Mouse (Mus musculus): ENCODE data around the gene Ftsj1. TPM values are rescaled to one million over a fixed set of nuclear protein-coding genes. Genes with fewer than 3 reads are reported as not detected.

Ftsj1 gene
- polyA plus RNA-seq, 2 experiments, result 23.9 to 35.2 TPM

DNA sequence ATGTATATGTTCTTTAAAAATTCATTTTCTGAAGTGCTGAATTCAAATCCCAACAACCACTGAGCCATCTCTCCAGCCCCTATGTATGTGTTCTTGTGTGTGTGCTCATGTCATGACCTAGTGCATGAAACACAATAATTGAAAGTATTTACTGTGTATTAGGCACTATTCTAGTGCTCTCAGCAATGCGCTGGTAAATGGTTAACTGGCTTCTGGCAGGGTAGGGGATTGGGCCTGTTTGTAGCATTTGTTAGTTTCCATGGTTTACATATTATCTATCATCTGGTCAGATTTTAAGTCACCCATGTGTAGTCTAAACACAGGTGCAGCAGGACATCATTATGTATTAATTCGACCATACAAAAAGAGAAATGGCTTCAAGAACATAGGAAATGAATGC is 1.5 kb upstream of the Ftsj1 start:
- Histone ChIP-seq H3K4me3 (ENCODE audit: insufficient read depth in 1 of 2, low read depth in 2 of 2, low read length in 2 of 2) (no peak overlapping the region), H3K36me3 (replicated peaks; ENCODE audit: control insufficient read depth, insufficient read depth, low read depth) (no peaks in the 10 kb centered on the region; the same call in 1 of the 2 replicates), H3K9me3 (ENCODE audit: control insufficient read depth, low read length) (no peaks in the 10 kb centered on the region), H3K4me1 (replicated peaks; ENCODE audit: control insufficient read depth in 2 of 2, insufficient read depth in 2 of 2, low read length in 1 of 2) (peaks cover 0 to 7% of the 10 kb centered on the region in 2 experiments; a peak in 2 of 4 replicates), H3K9ac (replicated peaks) (no peak overlapping the region), H3K27ac (no peak overlapping the region), H3K27me3 (ENCODE audit: control insufficient read depth, insufficient read depth, low read length) (no peaks in the 10 kb centered on the region), H3K4me2 (ENCODE audit: low read depth) (no peak overlapping the region)
- no peak for ATAC-seq (ENCODE audit: insufficient read depth)
- TF ChIP-seq CTCF (IDR thresholded peaks at IDR 0.05; ENCODE audit: low read depth), result no peak
- no peak for TF ChIP-seq EP300 (IDR thresholded peaks at IDR 0.05; ENCODE audit: low read depth)
- no peak for DNase-seq (ENCODE audit: low read depth in 3 of 3, low spot score in 3 of 3)
- 81% methylated on average over 2 of the region's 2 CpGs for WGBS (ENCODE audit: insufficient replicate concordance)

GRCm38 (mm10) chrX:8251789-8252333 is 345 bp downstream of the Ftsj1 start:
- Histone ChIP-seq H3K4me2 (ENCODE audit: low read depth) (peak overlapping the region; percentile 67), H3K36me3 (replicated peaks; ENCODE audit: control insufficient read depth, insufficient read depth, low read depth) (no peaks in the 10 kb centered on the region; the same call in 1 of the 2 replicates), H3K4me1 (replicated peaks; ENCODE audit: control insufficient read depth in 2 of 2, insufficient read depth in 2 of 2, low read length in 1 of 2) (peaks cover 0 to 7% of the 10 kb centered on the region in 2 experiments; a peak in 2 of 4 replicates), H3K9me3 (ENCODE audit: control insufficient read depth, low read length) (no peaks in the 10 kb centered on the region), H3K4me3 (ENCODE audit: insufficient read depth in 1 of 2, low read depth in 2 of 2, low read length in 2 of 2) (peak overlapping the region; percentile 85 to 97), H3K9ac (replicated peaks) (peak overlapping the region; percentile 79), H3K27ac (peak overlapping the region; percentile 58), H3K27me3 (ENCODE audit: control insufficient read depth, insufficient read depth, low read length) (no peaks in the 10 kb centered on the region)
- no peak for DNase-seq (ENCODE audit: low read depth in 3 of 3, low spot score in 3 of 3)
- ATAC-seq (ENCODE audit: insufficient read depth), result peak; percentile 54
- 8% methylated on average over 18 of the region's 18 CpGs for WGBS (ENCODE audit: insufficient replicate concordance)
- TF ChIP-seq CTCF (IDR thresholded peaks at IDR 0.05; ENCODE audit: low read depth), result no peak
- TF ChIP-seq EP300 (IDR thresholded peaks at IDR 0.05; ENCODE audit: low read depth), result no peak

DNA sequence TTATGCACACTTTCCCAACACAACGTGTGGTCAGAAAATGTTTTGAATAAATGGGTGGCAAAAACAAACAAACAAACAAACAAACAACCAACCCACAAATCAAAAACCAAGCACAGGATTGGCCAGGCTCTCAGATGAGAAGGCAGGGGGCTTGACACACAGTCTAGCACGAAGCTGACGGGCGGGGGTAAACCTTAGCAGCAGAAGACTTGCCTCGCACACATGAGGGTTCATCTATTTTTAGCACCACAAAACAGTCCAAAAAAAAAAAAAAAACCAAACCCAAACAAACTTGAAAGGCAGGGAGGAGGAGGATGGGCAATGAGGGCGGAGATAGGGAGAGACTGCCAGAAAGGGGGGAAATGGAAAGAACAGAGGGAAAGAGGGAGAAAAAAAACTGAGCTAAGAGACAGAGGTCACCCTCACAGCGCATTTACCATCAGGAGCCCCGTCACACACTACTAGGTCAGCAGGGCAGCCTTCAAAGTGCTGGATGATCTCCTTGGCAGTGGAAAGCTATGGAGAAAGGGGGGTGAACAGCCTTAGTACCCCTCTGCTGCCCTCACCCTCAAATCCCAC is 3.6 kb downstream of the Ftsj1 start:
- ATAC-seq (ENCODE audit: insufficient read depth), result no peak
- no peaks in the 10 kb centered on the region for H3K27me3 ChIP-seq (ENCODE audit: control insufficient read depth, insufficient read depth, low read length)
- TF ChIP-seq EP300 (IDR thresholded peaks at IDR 0.05; ENCODE audit: low read depth) (no peak), CTCF (IDR thresholded peaks at IDR 0.05; ENCODE audit: low read depth) (no peak)
- no peaks in the 10 kb centered on the region for H3K9me3 ChIP-seq (ENCODE audit: control insufficient read depth, low read length)
- DNase-seq (ENCODE audit: low read depth in 3 of 3, low spot score in 3 of 3), result no peak
- no peak overlapping the region for H3K4me3 ChIP-seq (ENCODE audit: insufficient read depth in 1 of 2, low read depth in 2 of 2, low read length in 2 of 2)
- no peak overlapping the region for H3K9ac ChIP-seq (replicated peaks)
- no peak overlapping the region for H3K4me2 ChIP-seq (ENCODE audit: low read depth)
- peaks cover 0 to 7% of the 10 kb centered on the region in 2 experiments; a peak in 2 of 4 replicates for H3K4me1 ChIP-seq (replicated peaks; ENCODE audit: control insufficient read depth in 2 of 2, insufficient read depth in 2 of 2, low read length in 1 of 2)
- no peaks in the 10 kb centered on the region; the same call in none of the 2 replicates for H3K36me3 ChIP-seq (replicated peaks; ENCODE audit: control insufficient read depth, insufficient read depth, low read depth)
- H3K27ac ChIP-seq, result no peak overlapping the region
- 77% methylated on average over 8 of the region's 8 CpGs for WGBS (ENCODE audit: insufficient replicate concordance)

DNA sequence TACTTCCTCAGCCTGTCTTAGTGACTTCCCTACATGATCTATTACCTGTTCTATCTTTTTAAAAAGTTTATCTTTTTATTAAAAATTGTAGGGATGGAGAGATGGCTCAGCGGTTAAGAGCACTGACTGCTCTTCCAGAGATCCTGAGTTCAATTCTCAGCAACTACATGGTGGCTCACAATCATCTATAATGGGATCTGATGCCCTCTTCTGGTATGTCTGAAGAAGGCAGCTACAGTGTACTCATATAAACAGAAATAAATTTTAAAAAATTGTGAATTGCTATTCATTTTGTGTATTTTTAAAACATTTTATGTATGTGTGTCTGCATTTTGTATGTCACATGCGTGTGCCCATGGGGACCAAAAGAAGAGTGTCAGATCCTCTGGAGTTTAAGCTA is 4.5 kb downstream of the Ftsj1 start:
- Histone ChIP-seq H3K36me3 (replicated peaks; ENCODE audit: control insufficient read depth, insufficient read depth, low read depth) (no peaks in the 10 kb centered on the region; the same call in none of the 2 replicates), H3K27ac (no peak overlapping the region), H3K9me3 (ENCODE audit: control insufficient read depth, low read length) (no peaks in the 10 kb centered on the region), H3K9ac (replicated peaks) (no peak overlapping the region), H3K27me3 (ENCODE audit: control insufficient read depth, insufficient read depth, low read length) (no peaks in the 10 kb centered on the region), H3K4me3 (ENCODE audit: insufficient read depth in 1 of 2, low read depth in 2 of 2, low read length in 2 of 2) (no peak overlapping the region), H3K4me1 (replicated peaks; ENCODE audit: control insufficient read depth in 2 of 2, insufficient read depth in 2 of 2, low read length in 1 of 2) (peaks cover 0 to 7% of the 10 kb centered on the region in 2 experiments; a peak in 2 of 4 replicates), H3K4me2 (ENCODE audit: low read depth) (no peak overlapping the region)
- TF ChIP-seq EP300 (IDR thresholded peaks at IDR 0.05; ENCODE audit: low read depth), result no peak
- peak; percentile 36 for TF ChIP-seq CTCF (IDR thresholded peaks at IDR 0.05; ENCODE audit: low read depth)
- ATAC-seq (ENCODE audit: insufficient read depth) (no peak), DNase-seq (ENCODE audit: low read depth in 3 of 3, low spot score in 3 of 3) (no peak)
- WGBS (ENCODE audit: insufficient replicate concordance), result 78% methylated on average over 2 of the region's 2 CpGs

DNA sequence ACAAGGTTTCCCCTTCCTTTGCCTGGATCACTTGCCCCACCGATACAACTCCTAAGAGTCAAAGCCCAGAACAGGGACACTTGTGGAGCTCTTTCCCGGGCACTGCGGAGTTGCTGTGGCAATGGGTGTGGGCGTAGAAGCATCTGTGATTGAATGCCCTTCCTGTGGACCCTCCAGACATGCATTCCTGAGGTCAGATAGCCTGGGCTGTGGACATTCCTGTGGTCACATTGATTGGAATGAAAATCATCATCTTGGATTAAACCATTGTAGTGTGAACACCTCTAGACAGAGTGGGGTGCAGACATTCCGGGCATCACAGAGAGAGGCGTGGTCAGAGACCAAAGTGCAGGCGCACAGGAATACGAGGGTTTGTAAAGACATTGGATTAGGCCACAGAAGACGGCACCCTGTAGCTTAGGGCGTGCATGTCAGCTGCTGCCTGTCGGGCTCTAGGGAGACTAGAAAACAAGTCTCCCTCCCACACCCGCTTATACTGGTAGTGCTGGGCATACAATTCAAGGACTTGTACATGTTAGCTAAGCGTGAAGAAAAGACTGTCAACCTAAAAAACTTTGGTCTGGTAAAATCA is 13.3 kb downstream of the Ftsj1 start:
- Histone ChIP-seq H3K9me3 (ENCODE audit: control insufficient read depth, low read length) (no peaks in the 10 kb centered on the region), H3K9ac (replicated peaks) (no peak overlapping the region), H3K27me3 (ENCODE audit: control insufficient read depth, insufficient read depth, low read length) (no peaks in the 10 kb centered on the region), H3K4me2 (ENCODE audit: low read depth) (no peak overlapping the region), H3K4me3 (ENCODE audit: insufficient read depth in 1 of 2, low read depth in 2 of 2, low read length in 2 of 2) (no peak overlapping the region), H3K36me3 (replicated peaks; ENCODE audit: control insufficient read depth, insufficient read depth, low read depth) (no peaks in the 10 kb centered on the region), H3K4me1 (replicated peaks; ENCODE audit: control insufficient read depth in 2 of 2, insufficient read depth in 2 of 2, low read length in 1 of 2) (no peaks in the 10 kb centered on the region), H3K27ac (no peak overlapping the region)
- no peak for DNase-seq (ENCODE audit: low read depth in 3 of 3, low spot score in 3 of 3)
- 69% methylated on average over 13 of the region's 13 CpGs for WGBS (ENCODE audit: insufficient replicate concordance)
- TF ChIP-seq CTCF (IDR thresholded peaks at IDR 0.05; ENCODE audit: low read depth) (no peak), EP300 (IDR thresholded peaks at IDR 0.05; ENCODE audit: low read depth) (no peak)
- no peak for ATAC-seq (ENCODE audit: insufficient read depth)
